Mouse (Mus musculus) forebrain, embryonic 12.5 days (tissue): ENCODE data around the gene Uevld. TPM values are rescaled to one million over a fixed set of nuclear protein-coding genes. Genes with fewer than 3 reads are reported as not detected.
"Not testable (repeated sequence)": the region's sequence is repeated elsewhere in the genome, so short reads cannot be mapped to it uniquely, and the experiment has no call there.

Experiments
- ATAC-seq: fragments of 200-750 bp; cut with Nextera tagmentation; 2 replicates; pipeline ENCODE4 v1.8.0; 2017; ENCODE audit warnings: moderate TSS enrichment; ENCODE audit not compliant: low FRiP score
- H3K27ac ChIP-seq: fragments of 300-500 bp; sonication (generic); 2 replicates; pipeline ENCODE4 v1.5.1; 2016; ENCODE audit warnings: mild to moderate bottlenecking
- H3K27me3 ChIP-seq: fragments of 300-500 bp; sonication (generic); 2 replicates; pipeline ENCODE4 v1.6.1; 2016; ENCODE audit warnings: mild to moderate bottlenecking
- H3K36me3 ChIP-seq: fragments of 300-500 bp; sonication (generic); replicated peaks from 2 replicates; pipeline ENCODE4 v1.6.1; 2016; ENCODE audit warnings: mild to moderate bottlenecking
- H3K4me1 ChIP-seq: fragments of 300-500 bp; sonication (generic); 2 replicates; pipeline ENCODE4 v1.6.1; 2016
- H3K4me2 ChIP-seq: fragments of 300-500 bp; sonication (generic); 2 replicates; pipeline ENCODE4 v1.6.1; 2016; ENCODE audit warnings: mild to moderate bottlenecking, moderate library complexity
- H3K4me3 ChIP-seq: fragments of 300-500 bp; sonication (generic); replicated peaks from 2 replicates; pipeline ENCODE4 v1.5.1; 2016; ENCODE audit warnings: mild to moderate bottlenecking
- H3K9ac ChIP-seq: fragments of 300-500 bp; sonication (generic); 2 replicates; pipeline ENCODE4 v1.6.1; 2016; ENCODE audit warnings: mild to moderate bottlenecking
- H3K9me3 ChIP-seq: fragments of 300-500 bp; sonication (generic); 2 replicates; pipeline ENCODE4 v1.6.1; 2016
- WGBS: fragments of 180-500 bp; shearing (Covaris S2); methylation state at CpG from one replicate; pipeline ENCODE4 v1.1.7; 2016; 5-methylcytosine and 5-hydroxymethylcytosine counted together
- polyA plus RNA-seq: library from polyadenylated mRNA; unstranded; fragments of >200 nt; fragmentation: Nextera tagmentation; extraction: Ambion mirVana; gene quantifications from 2 replicates; pipeline ENCODE4 v1.2.1, GENCODE M21; 2016

Uevld gene
- polyA plus RNA-seq, 1 experiment from 2014 or later = 13.2 TPM

DNA sequence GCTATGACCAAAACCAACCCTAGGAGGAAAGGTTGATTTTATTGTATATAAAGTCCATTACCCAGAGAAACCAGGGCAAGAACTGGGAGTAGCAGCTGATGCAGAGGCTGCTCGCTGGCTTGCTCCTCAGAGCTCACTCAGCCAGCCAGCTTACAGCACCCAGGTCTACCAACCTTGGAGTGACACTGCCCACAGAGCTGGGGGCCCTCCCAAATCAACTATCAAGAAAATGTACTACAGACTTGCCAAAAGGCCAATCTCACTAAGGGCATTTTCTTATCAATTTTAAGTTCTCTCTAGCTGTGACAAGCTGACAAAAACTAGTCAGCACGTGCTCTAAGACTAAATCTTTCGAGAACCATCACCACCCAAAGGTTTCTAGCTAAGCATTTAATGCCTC lies 37.2 kb upstream of the Uevld start:
- 97% methylated on average over 3 of the region's 3 CpGs for WGBS
- no peak overlapping the region for H3K27ac ChIP-seq
- ATAC-seq = no peak
- no peak overlapping the region for H3K9ac ChIP-seq
- peaks cover 78% of the 10 kb centered on the region for H3K36me3 ChIP-seq
- no peaks in the 10 kb centered on the region for H3K9me3 ChIP-seq
- no peaks in the 10 kb centered on the region; the same call in 1 of the 2 replicates for H3K4me1 ChIP-seq
- no peak overlapping the region for H3K4me3 ChIP-seq
- H3K4me2 ChIP-seq = no peak overlapping the region
- H3K27me3 ChIP-seq = no peaks in the 10 kb centered on the region

DNA sequence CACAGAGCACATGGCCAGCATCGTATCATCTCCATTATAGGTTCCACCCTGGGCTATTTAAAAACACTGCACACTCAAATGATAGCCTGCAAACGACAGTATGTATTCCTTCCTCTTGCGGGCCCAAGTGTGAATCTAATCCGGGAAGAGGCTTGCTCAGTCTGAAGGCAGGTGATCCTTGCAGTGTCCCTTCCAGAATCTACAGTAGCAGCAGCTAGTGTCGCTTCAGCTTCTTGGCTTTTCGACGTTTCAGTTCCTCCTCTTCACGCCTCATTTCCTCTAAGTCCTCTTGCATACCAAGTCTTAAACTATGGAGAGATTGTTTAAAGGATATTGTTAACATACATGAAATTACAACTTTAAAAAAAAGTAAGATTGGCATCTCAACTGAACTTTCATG lies 34.8 kb upstream of the Uevld start:
- Histone ChIP-seq H3K4me3 (no peak overlapping the region), H3K9ac (no peak overlapping the region), H3K4me1 (no peaks in the 10 kb centered on the region), H3K9me3 (no peaks in the 10 kb centered on the region), H3K4me2 (no peak overlapping the region), H3K27me3 (no peaks in the 10 kb centered on the region), H3K27ac (no peak overlapping the region), H3K36me3 (peaks cover 64% of the 10 kb centered on the region)
- no peak for ATAC-seq
- 92% methylated on average over 8 of the region's 8 CpGs for WGBS

DNA sequence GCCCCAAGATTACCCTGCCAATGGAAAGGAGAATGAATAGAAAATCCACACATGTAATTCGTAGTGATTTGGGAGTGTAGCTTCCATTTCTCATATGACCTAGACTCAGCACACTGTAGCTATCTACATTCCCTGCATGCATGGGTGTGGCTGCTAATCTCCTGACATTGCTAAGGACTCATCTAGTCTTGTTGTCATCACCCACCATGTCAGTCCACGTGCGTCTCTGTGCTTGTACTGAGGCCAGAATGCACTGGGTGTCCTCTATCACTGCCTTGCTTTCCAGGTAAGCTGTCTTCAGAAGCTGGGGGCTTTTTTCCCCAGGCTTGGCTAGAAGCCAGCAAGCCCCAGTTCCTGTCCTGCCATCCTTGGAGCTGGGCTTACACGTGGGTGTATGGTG lies 31.1 kb upstream of the Uevld start:
- not testable (repeated sequence) for H3K9me3 ChIP-seq, H3K9ac ChIP-seq, H3K4me1 ChIP-seq, ATAC-seq, H3K27me3 ChIP-seq, H3K4me3 ChIP-seq, H3K4me2 ChIP-seq, H3K27ac ChIP-seq
- peaks cover 29% of the 10 kb centered on the region for H3K36me3 ChIP-seq
- WGBS = 80% methylated on average over 4 of the region's 4 CpGs

DNA sequence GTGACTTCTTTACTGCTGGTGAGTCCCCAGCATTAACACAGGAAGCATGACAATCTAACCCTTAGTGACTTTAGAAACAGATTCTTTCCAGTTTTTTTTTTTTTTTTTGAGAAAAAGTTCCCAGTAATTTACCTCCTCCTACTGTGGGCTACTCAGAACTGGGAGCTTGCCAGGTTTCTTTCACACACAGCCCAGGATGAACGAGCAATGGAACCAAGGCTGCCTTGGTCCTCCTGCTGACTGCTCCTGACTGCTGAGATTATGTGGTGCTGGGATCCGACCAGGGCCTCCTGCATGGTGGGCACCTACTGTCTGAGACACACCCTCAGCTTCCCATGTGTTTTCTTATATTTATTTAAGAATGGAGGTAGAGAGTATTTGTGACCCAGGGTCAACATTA lies 28.7 kb upstream of the Uevld start:
- ATAC-seq = no peak
- H3K9ac ChIP-seq = no peak overlapping the region
- H3K4me1 ChIP-seq = peaks cover 3% of the 10 kb centered on the region; the same call in 1 of the 2 replicates

DNA sequence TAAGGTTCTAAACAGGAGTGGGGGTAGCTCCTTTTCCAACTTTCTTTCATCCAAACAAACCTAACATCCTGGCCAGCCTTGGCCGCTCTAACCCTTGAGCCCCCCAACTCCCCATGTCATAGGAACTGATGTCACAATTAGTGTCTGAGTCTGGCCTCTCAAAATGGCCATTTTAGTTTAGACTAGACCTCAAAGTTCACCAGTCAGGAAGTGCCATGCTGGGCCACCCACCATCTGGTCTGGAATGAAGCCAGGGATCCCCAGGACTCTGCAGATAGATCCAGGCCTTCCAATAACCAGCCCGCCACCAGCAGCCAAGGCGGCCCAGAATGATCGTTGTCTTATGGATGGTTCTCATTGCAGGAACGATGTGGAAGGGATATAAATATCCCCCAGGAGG lies 28.3 kb upstream of the Uevld start:
- WGBS = 70% methylated on average over 5 of the region's 5 CpGs

More for the DNA sequence above, 28.7 kb upstream of the Uevld start:
- H3K4me3 ChIP-seq = no peak overlapping the region
- H3K36me3 ChIP-seq = peaks cover 10% of the 10 kb centered on the region
- no peaks in the 10 kb centered on the region for H3K9me3 ChIP-seq
- H3K4me2 ChIP-seq = no peak overlapping the region
- no peak overlapping the region for H3K27ac ChIP-seq
- H3K27me3 ChIP-seq = no peaks in the 10 kb centered on the region
- 62% methylated on average over 2 of the region's 2 CpGs for WGBS

DNA sequence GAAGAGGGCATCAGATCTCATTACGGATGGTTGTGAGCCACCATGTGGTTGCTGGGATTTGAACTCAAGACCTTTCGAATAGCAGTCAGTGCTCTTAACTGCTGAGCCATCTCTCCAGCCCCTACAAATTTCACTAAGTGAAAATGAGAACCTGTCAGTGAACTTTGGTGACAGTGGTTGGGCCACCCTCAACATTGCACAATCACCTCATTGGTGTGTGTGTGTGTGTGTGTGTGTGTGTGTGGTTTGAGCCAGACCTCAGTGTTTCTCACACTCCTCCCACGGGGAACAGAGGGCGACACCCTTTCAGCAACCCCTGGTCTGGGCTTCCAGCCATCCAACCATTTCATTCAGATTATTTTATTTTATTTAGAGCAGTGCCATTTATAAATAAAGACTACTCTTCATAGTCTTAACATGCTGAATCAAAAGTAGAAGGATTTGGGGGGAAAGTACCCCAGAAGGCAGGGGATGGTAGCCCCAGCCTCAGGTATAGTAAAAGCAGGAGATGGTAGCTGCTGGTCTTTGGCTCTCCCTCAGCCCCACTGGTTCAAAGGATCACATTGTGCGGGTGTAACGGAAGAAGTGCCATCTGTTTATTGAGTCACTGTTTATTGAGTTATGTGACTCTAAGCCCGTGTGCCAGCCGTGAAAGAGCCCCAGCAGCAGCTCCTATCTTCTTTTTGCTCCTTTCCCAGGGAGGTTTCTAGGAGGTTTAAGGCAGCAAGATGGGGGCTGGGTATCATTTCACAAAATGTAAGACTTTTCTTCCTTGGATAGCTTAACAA lies 27.6 kb upstream of the Uevld start:
- WGBS = 63% methylated on average over 8 of the region's 8 CpGs

More for the DNA sequence above, 28.3 kb upstream of the Uevld start:
- no peak overlapping the region for H3K4me3 ChIP-seq
- no peak overlapping the region for H3K27ac ChIP-seq
- no peaks in the 10 kb centered on the region for H3K9me3 ChIP-seq
- no peak for ATAC-seq
- no peak overlapping the region for H3K9ac ChIP-seq
- no peaks in the 10 kb centered on the region for H3K27me3 ChIP-seq
- H3K4me2 ChIP-seq = no peak overlapping the region
- H3K36me3 ChIP-seq = peaks cover 6% of the 10 kb centered on the region
- peaks cover 3% of the 10 kb centered on the region; the same call in 1 of the 2 replicates for H3K4me1 ChIP-seq

DNA sequence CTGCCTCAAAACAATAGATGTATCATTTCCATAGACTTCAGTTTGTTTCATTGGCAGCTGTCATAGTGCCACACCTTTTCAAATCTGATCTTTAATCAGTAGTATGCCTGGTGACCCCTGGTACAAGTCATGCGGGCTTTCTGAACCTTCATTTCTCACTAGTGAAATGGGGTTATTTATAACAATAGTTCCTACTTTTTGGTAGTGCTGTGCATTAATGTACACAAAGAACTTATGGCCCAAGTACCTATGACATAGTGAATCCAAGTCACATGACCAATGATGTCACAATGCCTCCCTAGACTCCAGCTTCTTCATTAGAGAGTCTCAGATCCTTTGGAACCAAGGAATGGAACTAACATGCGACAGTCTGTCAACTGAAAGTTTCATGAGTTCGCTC lies 25.0 kb upstream of the Uevld start, which contains the start of gene Gm9999:
Gm9999 (plus strand) TSS at position 301 of the 400 bp plus-strand sequence.
- Histone ChIP-seq H3K27me3 (no peaks in the 10 kb centered on the region), H3K4me1 (peaks cover 3% of the 10 kb centered on the region; the same call in 1 of the 2 replicates), H3K9ac (no peak within 1 kb of the TSS), H3K4me3 (no peak within 1 kb of the TSS), H3K36me3 (no peaks in the 10 kb centered on the region), H3K4me2 (no peak within 1 kb of the TSS), H3K27ac (no peak within 1 kb of the TSS), H3K9me3 (no peaks in the 10 kb centered on the region)
- ATAC-seq = no peak
- 94% methylated on average over 3 of the region's 3 CpGs for WGBS

More for the DNA sequence above, 27.6 kb upstream of the Uevld start:
- H3K4me1 ChIP-seq = peaks cover 3% of the 10 kb centered on the region; the same call in 1 of the 2 replicates
- no peak overlapping the region for H3K9ac ChIP-seq
- H3K36me3 ChIP-seq = no peaks in the 10 kb centered on the region; the same call in 1 of the 2 replicates
- no peak overlapping the region for H3K27ac ChIP-seq
- no peaks in the 10 kb centered on the region for H3K9me3 ChIP-seq
- H3K27me3 ChIP-seq = no peaks in the 10 kb centered on the region
- H3K4me3 ChIP-seq = no peak overlapping the region
- ATAC-seq = no peak
- H3K4me2 ChIP-seq = no peak overlapping the region

DNA sequence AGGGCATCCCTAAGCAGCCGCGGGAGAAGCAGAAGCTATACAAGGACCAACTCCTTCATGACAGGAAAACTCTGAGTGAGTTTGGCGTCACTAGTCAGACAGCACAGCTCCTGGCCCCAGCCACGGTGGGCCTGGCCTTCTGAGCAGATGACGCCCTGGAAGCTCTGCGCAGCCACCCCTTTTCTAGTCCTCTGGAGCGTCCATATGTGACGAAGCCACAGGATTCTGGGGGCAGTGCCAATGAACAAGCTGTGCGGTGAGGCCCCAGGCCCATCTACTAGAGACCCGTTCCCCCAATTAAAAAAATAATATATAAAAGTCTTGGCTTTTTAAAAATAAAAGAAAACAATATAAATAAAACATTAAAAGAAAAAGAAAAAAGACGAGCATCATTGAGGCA lies 17.1 kb upstream of the Uevld start:
- peaks cover 9% of the 10 kb centered on the region for H3K9me3 ChIP-seq
- no peak overlapping the region for H3K4me3 ChIP-seq
- no peaks in the 10 kb centered on the region for H3K4me1 ChIP-seq
- WGBS = 90% methylated on average over 11 of the region's 11 CpGs
- no peaks in the 10 kb centered on the region for H3K27me3 ChIP-seq
- H3K4me2 ChIP-seq = no peak overlapping the region
- no peak for ATAC-seq
- H3K27ac ChIP-seq = no peak overlapping the region
- no peak overlapping the region for H3K9ac ChIP-seq
- H3K36me3 ChIP-seq = no peaks in the 10 kb centered on the region

DNA sequence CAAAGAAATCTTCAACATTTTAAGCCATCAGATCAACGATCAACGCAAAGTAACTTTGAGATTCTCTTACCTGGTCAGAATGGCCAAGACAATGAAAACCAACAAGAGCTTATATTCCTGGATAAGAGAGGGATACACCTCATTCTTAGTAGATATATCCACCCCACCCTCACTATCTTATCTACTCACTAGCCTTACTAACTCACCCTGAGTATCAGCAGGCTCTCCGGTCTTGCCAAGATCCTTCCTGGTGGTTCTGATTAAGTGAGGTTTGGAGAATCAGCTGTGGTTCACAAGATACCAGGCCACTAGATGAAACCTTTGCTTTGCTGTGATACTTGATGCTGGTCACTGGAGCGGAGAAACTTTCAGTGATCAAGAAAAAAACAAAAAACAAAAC lies 16.3 kb upstream of the Uevld start:
- WGBS = 95% methylated on average over 4 of the region's 4 CpGs
- H3K4me2 ChIP-seq = no peak overlapping the region
- no peaks in the 10 kb centered on the region for H3K36me3 ChIP-seq
- no peak overlapping the region for H3K27ac ChIP-seq
- no peak overlapping the region for H3K4me3 ChIP-seq
- no peak overlapping the region for H3K9ac ChIP-seq
- no peak for ATAC-seq
- H3K27me3 ChIP-seq = no peaks in the 10 kb centered on the region
- H3K4me1 ChIP-seq = no peaks in the 10 kb centered on the region
- H3K9me3 ChIP-seq = peaks cover 9% of the 10 kb centered on the region

DNA sequence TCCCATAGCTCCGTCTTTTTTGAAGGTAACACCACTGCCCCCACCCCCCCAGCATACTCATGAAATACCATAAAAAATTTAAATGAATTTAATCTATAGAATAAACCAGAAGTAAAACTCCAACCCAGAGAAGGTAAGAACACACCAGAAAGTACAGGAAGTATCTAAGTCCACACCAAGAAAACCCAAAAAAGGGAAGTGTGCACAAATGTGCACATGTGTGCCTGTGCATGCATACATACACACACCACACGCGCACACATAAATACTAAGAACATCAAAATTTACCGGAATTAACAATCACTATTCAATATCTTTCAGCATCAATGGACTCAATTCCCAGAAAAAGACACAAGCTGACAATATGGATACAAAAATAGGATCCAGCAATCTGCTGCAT lies 11.6 kb upstream of the Uevld start:
- Histone ChIP-seq H3K9me3 (peaks cover 9% of the 10 kb centered on the region), H3K27me3 (no peaks in the 10 kb centered on the region), H3K27ac (no peak overlapping the region), H3K36me3 (no peaks in the 10 kb centered on the region), H3K4me1 (no peaks in the 10 kb centered on the region), H3K9ac (no peak overlapping the region), H3K4me3 (no peak overlapping the region), H3K4me2 (no peak overlapping the region)
- no peak for ATAC-seq
- WGBS = 86% methylated on average over 4 of the region's 4 CpGs

DNA sequence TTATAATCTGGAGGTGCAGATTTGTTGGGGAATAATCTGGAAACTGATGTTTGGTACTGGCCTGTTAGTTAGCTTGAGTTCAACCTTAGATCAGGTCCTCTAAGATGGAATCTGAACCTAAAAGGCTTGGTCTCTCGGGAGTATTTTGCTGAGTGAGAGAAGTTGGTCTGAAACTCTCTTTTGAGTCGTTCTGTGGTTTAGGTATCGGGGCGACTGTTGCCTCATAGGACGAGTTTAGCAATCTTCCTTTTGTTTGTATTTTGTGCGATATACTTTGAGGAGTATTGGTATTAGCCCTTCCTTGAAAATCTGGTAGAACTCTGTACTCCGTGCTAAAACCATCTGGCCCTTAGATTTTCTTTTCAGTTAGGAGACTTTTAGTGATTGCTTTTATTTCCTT lies 5.7 kb upstream of the Uevld start:
- no peak overlapping the region for H3K4me3 ChIP-seq
- peaks cover 13% of the 10 kb centered on the region for H3K27me3 ChIP-seq
- H3K27ac ChIP-seq = no peak overlapping the region
- H3K4me2 ChIP-seq = no peak overlapping the region
- ATAC-seq = no peak
- H3K9me3 ChIP-seq = no peaks in the 10 kb centered on the region
- H3K9ac ChIP-seq = no peak overlapping the region
- H3K36me3 ChIP-seq = no peaks in the 10 kb centered on the region
- 91% methylated on average over 7 of the region's 7 CpGs for WGBS
- H3K4me1 ChIP-seq = peaks cover 8% of the 10 kb centered on the region

DNA sequence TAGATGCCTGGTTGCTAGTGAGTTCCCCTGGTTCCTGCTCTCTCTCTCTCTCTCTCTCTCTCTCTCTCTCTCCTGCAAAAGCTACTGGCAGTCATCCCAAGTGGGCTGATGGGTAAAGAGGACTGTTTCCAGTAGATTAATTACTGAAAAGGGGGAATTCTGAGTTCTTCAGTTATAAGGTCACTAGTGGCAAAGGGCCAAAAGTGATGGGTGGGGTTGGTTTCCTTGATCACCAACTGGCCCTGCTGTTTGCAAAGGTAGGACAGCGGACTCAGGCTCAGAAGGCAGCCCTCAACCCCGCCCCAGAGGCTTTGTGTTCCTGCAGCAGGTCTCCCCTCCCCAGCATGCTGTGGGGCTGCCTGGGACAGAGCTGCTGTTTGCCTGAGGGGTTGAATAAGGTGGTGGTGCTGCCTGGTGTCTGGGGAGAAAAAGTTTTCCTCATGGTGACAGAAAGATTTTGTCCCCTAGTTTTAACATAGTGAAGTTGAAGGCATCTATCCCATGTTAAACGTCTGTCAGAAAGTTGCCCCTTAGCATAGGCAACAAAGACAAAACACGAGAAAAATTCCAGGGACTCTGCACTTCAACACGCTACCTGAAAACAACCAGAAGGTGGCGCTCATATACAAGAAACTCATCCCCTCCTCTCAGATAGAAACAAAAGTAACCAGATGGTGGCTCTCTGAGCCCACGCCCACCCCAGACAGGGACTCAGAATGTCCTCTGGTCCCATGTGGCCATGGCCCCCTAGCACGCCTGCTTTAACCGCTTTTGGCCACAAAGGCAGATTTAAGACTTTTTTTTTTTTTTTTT lies 4.7 kb upstream of the Uevld start:
- under 1% methylated on average over 9 of the region's 9 CpGs for WGBS
- Histone ChIP-seq H3K4me3 (no peak overlapping the region), H3K36me3 (no peaks in the 10 kb centered on the region), H3K4me1 (peaks cover 11% of the 10 kb centered on the region), H3K27ac (peak overlapping the region; percentile 63), H3K27me3 (peaks cover 13% of the 10 kb centered on the region), H3K9ac (peak overlapping the region; percentile 38; the same call in 1 of the 2 replicates), H3K9me3 (no peaks in the 10 kb centered on the region), H3K4me2 (peak overlapping the region; percentile 21)
- ATAC-seq = peak; percentile 86
